Mouse (Mus musculus): ENCODE data around the gene Bcan. TPM values are rescaled to one million over a fixed set of nuclear protein-coding genes. Genes with fewer than 3 reads are reported as not detected.

The Bcan gene
- polyA plus RNA-seq, 1 experiment from 2014 or later: 0.13 TPM

GRCm38 (mm10) chr3:87979493-87979892 lies 20.5 kb downstream of the Bcan start:
- no peak for ATAC-seq (replicated peaks; ENCODE audit: extremely low read depth, insufficient read depth, low FRiP score)
- peaks cover 5% of the 10 kb centered on the region for H3K36me3 ChIP-seq (ENCODE audit: control insufficient read depth, insufficient read depth)
- H3K27ac ChIP-seq (ENCODE audit: low read length): no peak overlapping the region
- peaks cover 33% of the 10 kb centered on the region for H3K4me1 ChIP-seq (ENCODE audit: control insufficient read depth, insufficient read depth, low read length)
- H3K27me3 ChIP-seq (ENCODE audit: control insufficient read depth, insufficient read depth, low read length): no peaks in the 10 kb centered on the region; the same call in 1 of the 2 replicates
- H3K9ac ChIP-seq (ENCODE audit: low read length): no peak overlapping the region
- H3K4me3 ChIP-seq (ENCODE audit: low read length): no peak overlapping the region
- WGBS: 87% methylated on average over 5 of the region's 5 CpGs
- H3K9me3 ChIP-seq (replicated peaks; ENCODE audit: control insufficient read depth, low read length): no peaks in the 10 kb centered on the region
- no peak overlapping the region for H3K4me2 ChIP-seq (ENCODE audit: low read depth, low read length)

- peaks cover 23% of the 10 kb centered on the region for H3K4me1 ChIP-seq (ENCODE audit: control insufficient read depth, insufficient read depth, low read length)
- no peaks in the 10 kb centered on the region for H3K9me3 ChIP-seq (replicated peaks; ENCODE audit: control insufficient read depth, low read length)
Measured at GRCm38 (mm10) chr3:87974381-87974987, 25.5 kb downstream of the Bcan start.

GRCm38 (mm10) chr3:87973593-87974380 lies 26.2 kb downstream of the Bcan start:
- Histone ChIP-seq H3K9ac (ENCODE audit: low read length) (peak overlapping the region; percentile 63), H3K9me3 (replicated peaks; ENCODE audit: control insufficient read depth, low read length) (no peaks in the 10 kb centered on the region), H3K4me2 (ENCODE audit: low read depth, low read length) (peak overlapping the region; percentile 81), H3K4me3 (ENCODE audit: low read length) (peak overlapping the region; percentile 60), H3K27me3 (ENCODE audit: control insufficient read depth, insufficient read depth, low read length) (peaks cover 6% of the 10 kb centered on the region), H3K36me3 (ENCODE audit: control insufficient read depth, insufficient read depth) (peaks cover 5% of the 10 kb centered on the region), H3K4me1 (ENCODE audit: control insufficient read depth, insufficient read depth, low read length) (peaks cover 23% of the 10 kb centered on the region), H3K27ac (ENCODE audit: low read length) (peak overlapping the region; percentile 39)
- WGBS: 47% methylated on average over 14 of the region's 14 CpGs
- no peak for ATAC-seq (replicated peaks; ENCODE audit: extremely low read depth, insufficient read depth, low FRiP score)

More at GRCm38 (mm10) chr3:87974381-87974987, 25.5 kb downstream of the Bcan start:
- H3K4me2 ChIP-seq (ENCODE audit: low read depth, low read length): peak overlapping the region; percentile 81
- peaks cover 5% of the 10 kb centered on the region for H3K36me3 ChIP-seq (ENCODE audit: control insufficient read depth, insufficient read depth)
- no peak for ATAC-seq (replicated peaks; ENCODE audit: extremely low read depth, insufficient read depth, low FRiP score)
- H3K9ac ChIP-seq (ENCODE audit: low read length): no peak overlapping the region
- 47% methylated on average over 12 of the region's 12 CpGs for WGBS
- peaks cover 6% of the 10 kb centered on the region; the same call in 1 of the 2 replicates for H3K27me3 ChIP-seq (ENCODE audit: control insufficient read depth, insufficient read depth, low read length)
- H3K4me3 ChIP-seq (ENCODE audit: low read length): peak overlapping the region; percentile 60
- peak overlapping the region; percentile 39; the same call in 1 of the 2 replicates for H3K27ac ChIP-seq (ENCODE audit: low read length)

- no peak for ATAC-seq (replicated peaks; ENCODE audit: extremely low read depth, insufficient read depth, low FRiP score)
- no peaks in the 10 kb centered on the region for H3K9me3 ChIP-seq (replicated peaks; ENCODE audit: control insufficient read depth, low read length)
- H3K27ac ChIP-seq (ENCODE audit: low read length): no peak overlapping the region
- peaks cover 12% of the 10 kb centered on the region for H3K27me3 ChIP-seq (ENCODE audit: control insufficient read depth, insufficient read depth, low read length)
- peak overlapping the region; percentile 77 for H3K9ac ChIP-seq (ENCODE audit: low read length)
- H3K4me2 ChIP-seq (ENCODE audit: low read depth, low read length): peak overlapping the region; percentile 81
- peak overlapping the region; percentile 60 for H3K4me3 ChIP-seq (ENCODE audit: low read length)
- peaks cover 5% of the 10 kb centered on the region for H3K36me3 ChIP-seq (ENCODE audit: control insufficient read depth, insufficient read depth)
- WGBS: 31% methylated on average over 5 of the region's 5 CpGs
- peaks cover 23% of the 10 kb centered on the region for H3K4me1 ChIP-seq (ENCODE audit: control insufficient read depth, insufficient read depth, low read length)
Measured at GRCm38 (mm10) chr3:87972776-87973175, 27.3 kb downstream of the Bcan start.

GRCm38 (mm10) chr3:87972203-87972664 lies 27.8 kb downstream of the Bcan start:
- no peak overlapping the region for H3K27ac ChIP-seq (ENCODE audit: low read length)
- no peak for ATAC-seq (replicated peaks; ENCODE audit: extremely low read depth, insufficient read depth, low FRiP score)

GRCm38 (mm10) chr3:87971489-87972202 lies 28.4 kb downstream of the Bcan start:
- Histone ChIP-seq H3K4me1 (ENCODE audit: control insufficient read depth, insufficient read depth, low read length) (peaks cover 23% of the 10 kb centered on the region), H3K27ac (ENCODE audit: low read length) (peak overlapping the region; percentile 50), H3K4me3 (ENCODE audit: low read length) (peak overlapping the region; percentile 60), H3K9me3 (replicated peaks; ENCODE audit: control insufficient read depth, low read length) (no peaks in the 10 kb centered on the region), H3K27me3 (ENCODE audit: control insufficient read depth, insufficient read depth, low read length) (peaks cover 12% of the 10 kb centered on the region), H3K36me3 (ENCODE audit: control insufficient read depth, insufficient read depth) (no peaks in the 10 kb centered on the region), H3K9ac (ENCODE audit: low read length) (peak overlapping the region; percentile 77), H3K4me2 (ENCODE audit: low read depth, low read length) (peak overlapping the region; percentile 81)
- peak; percentile 33; the same call in 1 of the 2 replicates for ATAC-seq (replicated peaks; ENCODE audit: extremely low read depth, insufficient read depth, low FRiP score)
- WGBS: under 1% methylated on average over 60 of the region's 60 CpGs

More at GRCm38 (mm10) chr3:87972203-87972664, 27.8 kb downstream of the Bcan start:
- Histone ChIP-seq H3K4me2 (ENCODE audit: low read depth, low read length) (peak overlapping the region; percentile 81), H3K4me1 (ENCODE audit: control insufficient read depth, insufficient read depth, low read length) (peaks cover 23% of the 10 kb centered on the region), H3K4me3 (ENCODE audit: low read length) (peak overlapping the region; percentile 60), H3K36me3 (ENCODE audit: control insufficient read depth, insufficient read depth) (peaks cover 4% of the 10 kb centered on the region), H3K27me3 (ENCODE audit: control insufficient read depth, insufficient read depth, low read length) (peaks cover 12% of the 10 kb centered on the region), H3K9ac (ENCODE audit: low read length) (peak overlapping the region; percentile 77), H3K9me3 (replicated peaks; ENCODE audit: control insufficient read depth, low read length) (no peaks in the 10 kb centered on the region)
- 25% methylated on average over 8 of the region's 8 CpGs for WGBS

GRCm38 (mm10) chr3:87970939-87971488 lies 29.0 kb downstream of the Bcan start, which contains the start of gene Nes:
Gene Nes (plus strand): TSS chr3:87971078.
- no peaks in the 10 kb centered on the region for H3K36me3 ChIP-seq (ENCODE audit: control insufficient read depth, insufficient read depth)
- ATAC-seq (replicated peaks; ENCODE audit: extremely low read depth, insufficient read depth, low FRiP score): peak; percentile 67
- peak within 1 kb of the TSS; percentile 81 for H3K4me2 ChIP-seq (ENCODE audit: low read depth, low read length)
- H3K9me3 ChIP-seq (replicated peaks; ENCODE audit: control insufficient read depth, low read length): no peaks in the 10 kb centered on the region
- H3K27me3 ChIP-seq (ENCODE audit: control insufficient read depth, insufficient read depth, low read length): peaks cover 12% of the 10 kb centered on the region
- H3K4me1 ChIP-seq (ENCODE audit: control insufficient read depth, insufficient read depth, low read length): peaks cover 23% of the 10 kb centered on the region
- peak within 1 kb of the TSS; percentile 60 for H3K4me3 ChIP-seq (ENCODE audit: low read length)
- H3K27ac ChIP-seq (ENCODE audit: low read length): peak within 1 kb of the TSS; percentile 50
- under 1% methylated on average over 44 of the region's 44 CpGs for WGBS
- peak within 1 kb of the TSS; percentile 77 for H3K9ac ChIP-seq (ENCODE audit: low read length)

- no peak; the same call in 1 of the 2 replicates for ATAC-seq (replicated peaks; ENCODE audit: extremely low read depth, insufficient read depth, low FRiP score)
Measured at GRCm38 (mm10) chr3:87970184-87970938, 29.7 kb downstream of the Bcan start.

More at GRCm38 (mm10) chr3:87970184-87970938, 29.7 kb downstream of the Bcan start:
- Histone ChIP-seq H3K4me3 (ENCODE audit: low read length) (peak overlapping the region; percentile 60), H3K36me3 (ENCODE audit: control insufficient read depth, insufficient read depth) (no peaks in the 10 kb centered on the region), H3K4me2 (ENCODE audit: low read depth, low read length) (peak overlapping the region; percentile 81), H3K4me1 (ENCODE audit: control insufficient read depth, insufficient read depth, low read length) (peaks cover 23% of the 10 kb centered on the region), H3K27ac (ENCODE audit: low read length) (0 out of 2 replicates have a peak overlapping the region, but pooled peaks have one; percentile 14), H3K9ac (ENCODE audit: low read length) (peak overlapping the region; percentile 62), H3K27me3 (ENCODE audit: control insufficient read depth, insufficient read depth, low read length) (peaks cover 12% of the 10 kb centered on the region), H3K9me3 (replicated peaks; ENCODE audit: control insufficient read depth, low read length) (no peaks in the 10 kb centered on the region)
- 1% methylated on average over 21 of the region's 21 CpGs for WGBS

Data from heart, embryonic 16.5 days (tissue).